Mouse (Mus musculus) liver, embryonic 14.5 days (tissue): Measurements from ENCODE around the gene Slc5a1. TPM values are rescaled to one million over a fixed set of nuclear protein-coding genes. Genes with fewer than 3 reads are reported as not detected.

ENCODE experiments used
- ATAC-seq: fragments of 200-750 bp; cut with Nextera tagmentation; 2 replicates; pipeline ENCODE4 v1.8.0; 2017; ENCODE audit warnings: moderate number of reproducible peaks, mild to moderate bottlenecking, moderate library complexity; ENCODE audit not compliant: insufficient read depth
- DNase-seq, 3 experiments: peaks; one replicate each; pipeline ENCODE4 v3.0.0-alpha.2; 2012 to 2013; ENCODE audit warnings: low read depth in 3 of 3, low spot score in 3 of 3
- H3K27ac ChIP-seq: fragments of 300-500 bp; sonication (generic); 2 replicates; pipeline ENCODE4 v1.5.1; 2014; ENCODE audit warnings: moderate library complexity, mild to moderate bottlenecking, control low read depth, inconsistent platforms
- H3K27me3 ChIP-seq: fragments of 300-500 bp; sonication (generic); 2 replicates; pipeline ENCODE4 v1.6.1; 2014; ENCODE audit warnings: mild to moderate bottlenecking, low read length, moderate library complexity; ENCODE audit not compliant: control insufficient read depth, insufficient read depth
- H3K36me3 ChIP-seq: fragments of 300-500 bp; sonication (generic); replicated peaks from 2 replicates; pipeline ENCODE4 v1.6.1; 2014; ENCODE audit warnings: low read depth; ENCODE audit not compliant: control insufficient read depth, insufficient read depth
- H3K4me1 ChIP-seq, 2 experiments: fragments of 200-500 bp in 1 of 2; fragments of 300-500 bp in 1 of 2; sonication (generic) in 1 of 2; replicated peaks; 2 replicates each; pipeline ENCODE4 v1.6.1; 2012 to 2014; ENCODE audit warnings: antibody characterized with exemption in 1 of 2, inconsistent platforms in 1 of 2, low read length in 1 of 2; ENCODE audit not compliant: control insufficient read depth in 2 of 2, insufficient read depth in 2 of 2
- H3K4me2 ChIP-seq: fragments of 300-500 bp; sonication (generic); 2 replicates; pipeline ENCODE4 v1.6.1; 2014; ENCODE audit warnings: low read depth, mild to moderate bottlenecking, control low read depth, moderate library complexity
- H3K4me3 ChIP-seq, 2 experiments: fragments of 200-500 bp in 1 of 2; fragments of 300-500 bp in 1 of 2; sonication (generic) in 1 of 2; 2 replicates each; pipeline ENCODE4 v1.5.1; 2012 to 2014; ENCODE audit warnings: low read depth in 2 of 2, low read length in 2 of 2, mild to moderate bottlenecking in 2 of 2, control low read depth in 1 of 2, inconsistent platforms in 1 of 2, moderate library complexity in 1 of 2; ENCODE audit not compliant: insufficient read depth in 1 of 2
- H3K9ac ChIP-seq: fragments of 300-500 bp; sonication (generic); replicated peaks from 2 replicates; pipeline ENCODE4 v1.6.1; 2014; ENCODE audit warnings: mild to moderate bottlenecking, control low read depth, moderate library complexity
- H3K9me3 ChIP-seq: fragments of 300-500 bp; sonication (generic); 2 replicates; pipeline ENCODE4 v1.6.1; 2016; ENCODE audit warnings: low read length, mixed read lengths; ENCODE audit not compliant: control insufficient read depth
- CTCF ChIP-seq: IDR thresholded peaks from 2 replicates; pipeline ENCODE4 v1.5.1; 2016; ENCODE audit warnings: antibody characterized with exemption, low read depth, control low read depth
- EP300 ChIP-seq: IDR thresholded peaks from 2 replicates; pipeline ENCODE4 v1.6.1; 2016; ENCODE audit warnings: antibody characterized with exemption, low read depth
- WGBS: fragments of 180-500 bp; shearing (Covaris S2); extraction: QIAGEN DNeasy Blood & Tissue Kit; methylation state at CpG from one replicate; pipeline ENCODE4 v1.1.7; 2014; ENCODE audit not compliant: insufficient replicate concordance; 5-methylcytosine and 5-hydroxymethylcytosine counted together
- polyA plus RNA-seq, 2 experiments: library from polyadenylated mRNA; depleted of rRNA in 1 of 2; stranded (reverse) in 1 of 2; unstranded in 1 of 2; fragments of >200 nt; fragmentation: Nextera tagmentation in 1 of 2; extraction: Ambion mirVana in 1 of 2; gene quantifications; 2 replicates each; pipeline versions ENCODE4 v1.2.1 to v1.2.3; 2012 to 2014

The Slc5a1 gene
- polyA plus RNA-seq, 2 experiments: not detected

GRCm38 (mm10) chr5:33201697-33202096 is 97.7 kb downstream of the Slc5a1 start:
- WGBS: 50% methylated on average over 13 of the region's 13 CpGs
- Histone ChIP-seq H3K4me2 (no peak overlapping the region), H3K27ac (no peak overlapping the region), H3K27me3 (no peaks in the 10 kb centered on the region), H3K9me3 (no peaks in the 10 kb centered on the region), H3K36me3 (no peaks in the 10 kb centered on the region), H3K9ac (no peak overlapping the region; the same call in 1 of the 2 replicates), H3K4me3 (no peak overlapping the region), H3K4me1 (peaks cover 0 to 7% of the 10 kb centered on the region in 2 experiments; a peak in 2 of 4 replicates)
- no peak for TF ChIP-seq EP300
- TF ChIP-seq CTCF: no peak
- ATAC-seq (no peak), DNase-seq (no peak)

GRCm38 (mm10) chr5:33202516-33203170 is 98.6 kb downstream of the Slc5a1 start:
- 53% methylated on average over 13 of the region's 13 CpGs for WGBS
- ATAC-seq (no peak), DNase-seq (no peak)
- Histone ChIP-seq H3K9ac (no peak overlapping the region), H3K36me3 (no peaks in the 10 kb centered on the region), H3K27ac (no peak overlapping the region), H3K27me3 (no peaks in the 10 kb centered on the region), H3K4me1 (peaks cover 0 to 7% of the 10 kb centered on the region in 2 experiments; a peak in 2 of 4 replicates), H3K4me3 (no peak overlapping the region), H3K9me3 (no peaks in the 10 kb centered on the region), H3K4me2 (no peak overlapping the region)
- TF ChIP-seq EP300: no peak

- H3K27me3 ChIP-seq: no peaks in the 10 kb centered on the region
- H3K4me3 ChIP-seq: no peak overlapping the region
- 63% methylated on average over 6 of the region's 6 CpGs for whole genome bisulfite sequencing
- H3K4me2 ChIP-seq: no peak overlapping the region
- no peaks in the 10 kb centered on the region for H3K9me3 ChIP-seq
- H3K9ac ChIP-seq: no peak overlapping the region
- H3K27ac ChIP-seq: no peak overlapping the region
- peaks cover 0 to 7% of the 10 kb centered on the region in 2 experiments; a peak in 2 of 4 replicates for H3K4me1 ChIP-seq
- H3K36me3 ChIP-seq: no peaks in the 10 kb centered on the region
- DNase-seq (no peak), ATAC-seq (no peak)
- TF ChIP-seq CTCF (no peak), EP300 (no peak)
These were observed 99.1 kb downstream of the Slc5a1 start for GRCm38 (mm10) chr5:33203171-33203565.

- TF ChIP-seq EP300 (no peak), CTCF (peak; percentile 98)
- Histone ChIP-seq H3K4me1 (peaks cover 0 to 7% of the 10 kb centered on the region in 2 experiments; a peak in 2 of 4 replicates), H3K9me3 (no peaks in the 10 kb centered on the region), H3K36me3 (no peaks in the 10 kb centered on the region), H3K27me3 (no peaks in the 10 kb centered on the region), H3K4me3 (peak overlapping the region in 1 of 2 experiments; percentile 4; a peak in 1 of 4 replicates), H3K27ac (no peak overlapping the region), H3K9ac (peak overlapping the region; percentile 42), H3K4me2 (peak overlapping the region; percentile 59)
- DNase-seq (peak; percentile 56 to 62 (median 58)), ATAC-seq (peak; percentile 66; the same call in 1 of the 2 replicates)
- WGBS: 7% methylated on average over 9 of the region's 9 CpGs
These were observed 99.7 kb downstream of the Slc5a1 start for GRCm38 (mm10) chr5:33203691-33204242.

- Histone ChIP-seq H3K4me2 (peak overlapping the region; percentile 59), H3K27ac (no peak overlapping the region), H3K9me3 (no peaks in the 10 kb centered on the region), H3K9ac (peak overlapping the region; percentile 42), H3K27me3 (no peaks in the 10 kb centered on the region), H3K4me3 (no peak overlapping the region), H3K36me3 (no peaks in the 10 kb centered on the region), H3K4me1 (peaks cover 0 to 7% of the 10 kb centered on the region in 2 experiments; a peak in 2 of 4 replicates)
- TF ChIP-seq EP300 (no peak), CTCF (no peak)
- ATAC-seq: no peak
- no peak for DNase-seq
- WGBS: 66% methylated on average over 7 of the region's 7 CpGs
These were observed 100.3 kb downstream of the Slc5a1 start for GRCm38 (mm10) chr5:33204284-33204683.
